Mouse (Mus musculus): ENCODE data around the gene Adcy2. TPM values are rescaled to one million over a fixed set of nuclear protein-coding genes. Genes with fewer than 3 reads are reported as not detected.

Adcy2 gene
- polyA plus RNA-seq, 1 experiment: 2.2 TPM

DNA sequence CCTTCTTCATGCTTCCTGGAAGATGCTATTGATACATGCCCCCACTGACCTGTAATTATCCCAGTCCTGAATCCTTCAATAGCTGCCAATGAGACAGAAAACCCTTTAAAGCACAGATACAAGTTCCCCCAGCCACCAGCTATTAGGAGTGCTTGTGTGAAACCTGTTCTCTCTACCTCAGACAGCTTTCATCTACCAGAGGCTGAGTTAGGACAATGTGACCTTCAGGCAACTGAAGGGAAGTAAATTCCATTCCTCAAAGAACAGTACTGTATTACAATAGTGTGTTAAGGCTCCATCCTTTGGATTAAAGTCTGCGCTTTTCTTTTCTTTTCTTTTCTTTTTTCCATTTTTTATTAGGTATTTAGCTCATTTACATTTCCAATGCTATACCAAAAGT lies 356.6 kb downstream of the Adcy2 start:
- Histone ChIP-seq H3K9ac (ENCODE audit: low read depth, poor library complexity, severe bottlenecking) (no peak overlapping the region), H3K9me3 (replicated peaks; ENCODE audit: control insufficient read depth, insufficient read depth, low read length, poor library complexity, severe bottlenecking) (no peaks in the 10 kb centered on the region; the same call in 1 of the 2 replicates), H3K4me1 (ENCODE audit: control insufficient read depth, insufficient read depth, low read length) (peaks cover 3% of the 10 kb centered on the region), H3K4me3 (ENCODE audit: low read depth, low read length) (no peak overlapping the region), H3K27me3 (ENCODE audit: control insufficient read depth, insufficient read depth, low read length, poor library complexity, severe bottlenecking) (no peaks in the 10 kb centered on the region), H3K27ac (ENCODE audit: insufficient read depth, low read length) (no peak overlapping the region), H3K36me3 (ENCODE audit: control insufficient read depth, insufficient read depth, low read length, poor library complexity, severe bottlenecking) (no peaks in the 10 kb centered on the region)
- TF ChIP-seq EP300 (IDR thresholded peaks at IDR 0.05; ENCODE audit: insufficient read depth, low read depth, low read length): no peak
- TF ChIP-seq CTCF (IDR thresholded peaks at IDR 0.05; ENCODE audit: low read depth, low read length): no peak
- TF ChIP-seq POLR2A (IDR thresholded peaks at IDR 0.05; ENCODE audit: insufficient read depth, low read length): no peak

DNA sequence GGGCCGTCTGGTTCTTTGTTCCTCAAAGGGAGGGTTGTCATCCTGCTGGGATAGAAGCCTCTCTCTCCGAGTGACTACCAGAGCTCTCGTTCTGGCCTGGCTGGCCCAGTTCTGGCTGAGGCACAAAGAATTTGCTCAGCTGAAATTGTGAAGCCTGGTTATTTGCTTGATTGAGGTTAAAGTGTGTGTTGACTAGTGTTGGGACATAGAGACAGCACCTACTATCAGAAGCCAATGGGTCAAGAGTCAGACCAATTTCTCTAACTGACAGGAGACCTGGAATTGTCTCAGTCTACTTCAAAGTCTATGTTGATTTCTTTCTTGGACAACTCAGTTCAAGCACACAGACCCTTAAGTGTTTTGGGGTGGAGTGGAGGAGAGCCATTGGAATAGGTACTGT lies 372.3 kb downstream of the Adcy2 start:
- Histone ChIP-seq H3K27me3 (ENCODE audit: control insufficient read depth, insufficient read depth, low read length, poor library complexity, severe bottlenecking) (no peaks in the 10 kb centered on the region), H3K9ac (ENCODE audit: low read depth, poor library complexity, severe bottlenecking) (no peak overlapping the region), H3K27ac (ENCODE audit: insufficient read depth, low read length) (no peak overlapping the region), H3K4me1 (ENCODE audit: control insufficient read depth, insufficient read depth, low read length) (no peaks in the 10 kb centered on the region), H3K4me3 (ENCODE audit: low read depth, low read length) (no peak overlapping the region), H3K9me3 (replicated peaks; ENCODE audit: control insufficient read depth, insufficient read depth, low read length, poor library complexity, severe bottlenecking) (no peaks in the 10 kb centered on the region), H3K36me3 (ENCODE audit: control insufficient read depth, insufficient read depth, low read length, poor library complexity, severe bottlenecking) (no peaks in the 10 kb centered on the region)
- TF ChIP-seq POLR2A (IDR thresholded peaks at IDR 0.05; ENCODE audit: insufficient read depth, low read length): no peak
- no peak for TF ChIP-seq EP300 (IDR thresholded peaks at IDR 0.05; ENCODE audit: insufficient read depth, low read depth, low read length)
- TF ChIP-seq CTCF (IDR thresholded peaks at IDR 0.05; ENCODE audit: low read depth, low read length): no peak

DNA sequence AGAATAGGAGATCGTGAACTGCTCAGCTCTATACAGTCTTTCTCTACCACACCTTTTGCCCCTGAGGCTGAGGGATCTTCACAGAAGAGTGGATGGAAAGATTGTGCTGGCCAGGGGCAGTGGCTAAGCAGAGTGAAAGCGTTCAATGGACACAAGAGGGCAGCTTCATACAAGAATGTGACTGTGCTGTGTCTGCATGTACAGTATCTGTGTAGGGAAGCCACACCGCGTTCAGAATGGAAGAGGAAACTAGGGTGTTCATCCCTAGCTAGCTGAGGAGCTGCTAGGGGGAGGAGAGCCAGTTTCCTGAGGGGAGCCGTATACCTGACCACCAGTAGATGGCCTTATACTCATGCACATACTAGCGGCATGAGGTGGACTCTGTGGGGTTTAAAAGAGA lies 376.5 kb downstream of the Adcy2 start:
- no peak overlapping the region for H3K4me3 ChIP-seq (ENCODE audit: low read depth, low read length)
- no peak for TF ChIP-seq CTCF (IDR thresholded peaks at IDR 0.05; ENCODE audit: low read depth, low read length)
- TF ChIP-seq POLR2A (IDR thresholded peaks at IDR 0.05; ENCODE audit: insufficient read depth, low read length): no peak
- TF ChIP-seq EP300 (IDR thresholded peaks at IDR 0.05; ENCODE audit: insufficient read depth, low read depth, low read length): no peak
- H3K36me3 ChIP-seq (ENCODE audit: control insufficient read depth, insufficient read depth, low read length, poor library complexity, severe bottlenecking): no peaks in the 10 kb centered on the region
- no peaks in the 10 kb centered on the region for H3K4me1 ChIP-seq (ENCODE audit: control insufficient read depth, insufficient read depth, low read length)
- H3K9ac ChIP-seq (ENCODE audit: low read depth, poor library complexity, severe bottlenecking): no peak overlapping the region
- no peak overlapping the region for H3K27ac ChIP-seq (ENCODE audit: insufficient read depth, low read length)
- H3K9me3 ChIP-seq (replicated peaks; ENCODE audit: control insufficient read depth, insufficient read depth, low read length, poor library complexity, severe bottlenecking): no peaks in the 10 kb centered on the region
- H3K27me3 ChIP-seq (ENCODE audit: control insufficient read depth, insufficient read depth, low read length, poor library complexity, severe bottlenecking): no peaks in the 10 kb centered on the region

DNA sequence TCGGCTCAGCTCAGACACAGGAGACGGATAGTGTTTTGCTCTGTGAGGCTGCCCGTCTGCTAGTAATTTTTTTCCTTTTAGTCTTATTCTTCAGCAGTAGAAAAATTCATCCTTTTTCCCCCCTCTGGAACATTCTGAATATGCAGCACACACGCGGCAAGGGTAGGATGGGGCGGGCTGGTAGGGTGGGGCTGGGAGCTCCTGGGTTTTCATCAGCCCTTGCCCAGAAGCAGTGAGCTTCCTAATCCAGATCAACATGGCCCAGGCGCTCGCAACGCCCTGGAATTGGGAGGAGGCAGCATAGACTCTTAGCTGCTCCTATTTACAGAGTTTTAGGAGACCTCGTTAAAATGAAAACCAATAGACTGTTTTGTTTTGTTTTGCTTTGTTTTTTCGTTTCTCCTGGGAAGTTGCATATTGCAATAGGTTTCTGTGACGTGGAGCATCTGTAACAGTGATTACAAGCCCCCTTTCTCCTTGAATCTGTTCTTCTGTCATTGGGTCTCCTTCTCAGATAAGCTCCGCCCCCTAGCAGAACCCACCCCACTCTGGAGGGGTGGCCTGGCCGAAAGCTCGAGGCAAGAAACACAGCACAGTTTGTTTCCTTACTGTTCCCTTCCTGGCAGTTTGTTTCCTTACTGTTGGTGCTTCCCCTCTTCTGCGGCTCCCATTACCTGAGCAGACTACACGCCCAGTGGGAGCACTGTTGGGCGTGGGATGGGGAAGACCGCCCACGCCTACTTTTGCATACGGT lies 391.5 kb downstream of the Adcy2 start:
- no peak overlapping the region for H3K9ac ChIP-seq (ENCODE audit: low read depth, poor library complexity, severe bottlenecking)
- no peaks in the 10 kb centered on the region for H3K4me1 ChIP-seq (ENCODE audit: control insufficient read depth, insufficient read depth, low read length)
- H3K27me3 ChIP-seq (ENCODE audit: control insufficient read depth, insufficient read depth, low read length, poor library complexity, severe bottlenecking): no peaks in the 10 kb centered on the region
- H3K4me3 ChIP-seq (ENCODE audit: low read depth, low read length): no peak overlapping the region
- H3K27ac ChIP-seq (ENCODE audit: insufficient read depth, low read length): no peak overlapping the region
- TF ChIP-seq POLR2A (IDR thresholded peaks at IDR 0.05; ENCODE audit: insufficient read depth, low read length) (no peak), EP300 (IDR thresholded peaks at IDR 0.05; ENCODE audit: insufficient read depth, low read depth, low read length) (no peak), CTCF (IDR thresholded peaks at IDR 0.05; ENCODE audit: low read depth, low read length) (no peak)
- H3K36me3 ChIP-seq (ENCODE audit: control insufficient read depth, insufficient read depth, low read length, poor library complexity, severe bottlenecking): no peaks in the 10 kb centered on the region
- no peaks in the 10 kb centered on the region for H3K9me3 ChIP-seq (replicated peaks; ENCODE audit: control insufficient read depth, insufficient read depth, low read length, poor library complexity, severe bottlenecking)

DNA sequence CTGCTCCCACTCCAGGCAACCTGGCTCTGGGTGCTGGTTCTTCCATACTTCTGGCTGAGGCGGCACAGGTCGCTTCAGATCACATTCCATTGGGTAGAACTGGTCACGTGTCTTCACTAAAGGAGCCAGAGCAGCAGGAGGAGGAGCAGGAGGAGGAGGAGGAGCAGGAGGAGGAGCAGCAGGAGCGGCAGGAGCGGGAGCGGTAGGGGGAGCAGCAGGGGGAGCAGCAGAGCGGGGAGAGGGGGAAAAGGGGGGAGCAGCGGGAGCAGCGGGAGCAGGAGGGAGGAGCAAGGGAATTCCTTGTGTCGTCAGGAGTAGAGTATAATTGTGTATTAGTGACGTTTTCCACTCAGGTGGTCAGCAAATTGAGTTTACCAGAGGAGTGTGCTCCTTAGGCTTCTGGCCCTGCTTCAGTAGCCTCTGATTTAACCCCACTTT lies 393.6 kb downstream of the Adcy2 start:
- TF ChIP-seq EP300 (IDR thresholded peaks at IDR 0.05; ENCODE audit: insufficient read depth, low read depth, low read length): no peak
- TF ChIP-seq POLR2A (IDR thresholded peaks at IDR 0.05; ENCODE audit: insufficient read depth, low read length): no peak
- no peak for TF ChIP-seq CTCF (IDR thresholded peaks at IDR 0.05; ENCODE audit: low read depth, low read length)
- Histone ChIP-seq H3K9ac (ENCODE audit: low read depth, poor library complexity, severe bottlenecking) (no peak overlapping the region), H3K27ac (ENCODE audit: insufficient read depth, low read length) (no peak overlapping the region), H3K27me3 (ENCODE audit: control insufficient read depth, insufficient read depth, low read length, poor library complexity, severe bottlenecking) (no peaks in the 10 kb centered on the region), H3K36me3 (ENCODE audit: control insufficient read depth, insufficient read depth, low read length, poor library complexity, severe bottlenecking) (no peaks in the 10 kb centered on the region), H3K4me1 (ENCODE audit: control insufficient read depth, insufficient read depth, low read length) (no peaks in the 10 kb centered on the region), H3K4me3 (ENCODE audit: low read depth, low read length) (0 out of 2 replicates have a peak overlapping the region, but pooled peaks have one; percentile 26), H3K9me3 (replicated peaks; ENCODE audit: control insufficient read depth, insufficient read depth, low read length, poor library complexity, severe bottlenecking) (no peaks in the 10 kb centered on the region)

DNA sequence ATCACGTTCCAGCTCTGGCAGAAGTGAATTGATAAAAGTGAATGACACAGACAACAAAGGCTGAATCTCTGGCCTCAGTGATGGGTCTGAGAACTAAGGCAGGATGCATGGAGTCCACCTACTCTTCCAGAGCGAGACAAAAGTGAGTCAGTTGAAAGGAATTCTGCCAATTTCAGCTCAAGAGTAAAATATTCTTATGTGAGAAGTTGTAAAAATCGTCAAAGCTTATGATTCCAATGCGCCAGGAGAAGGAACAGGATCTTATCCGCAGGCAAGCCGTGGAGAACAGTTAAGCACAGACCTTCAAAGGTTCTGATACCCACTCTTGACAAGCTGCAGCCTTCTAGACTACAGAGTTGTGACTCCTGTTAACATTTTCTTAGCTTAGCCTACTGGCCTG lies 396.3 kb downstream of the Adcy2 start:
- H3K9ac ChIP-seq (ENCODE audit: low read depth, poor library complexity, severe bottlenecking): no peak overlapping the region
- TF ChIP-seq EP300 (IDR thresholded peaks at IDR 0.05; ENCODE audit: insufficient read depth, low read depth, low read length) (no peak), CTCF (IDR thresholded peaks at IDR 0.05; ENCODE audit: low read depth, low read length) (no peak), POLR2A (IDR thresholded peaks at IDR 0.05; ENCODE audit: insufficient read depth, low read length) (no peak)
- H3K9me3 ChIP-seq (replicated peaks; ENCODE audit: control insufficient read depth, insufficient read depth, low read length, poor library complexity, severe bottlenecking): no peaks in the 10 kb centered on the region
- no peaks in the 10 kb centered on the region for H3K27me3 ChIP-seq (ENCODE audit: control insufficient read depth, insufficient read depth, low read length, poor library complexity, severe bottlenecking)
- no peak overlapping the region for H3K4me3 ChIP-seq (ENCODE audit: low read depth, low read length)
- no peaks in the 10 kb centered on the region for H3K36me3 ChIP-seq (ENCODE audit: control insufficient read depth, insufficient read depth, low read length, poor library complexity, severe bottlenecking)
- no peaks in the 10 kb centered on the region for H3K4me1 ChIP-seq (ENCODE audit: control insufficient read depth, insufficient read depth, low read length)
- no peak overlapping the region for H3K27ac ChIP-seq (ENCODE audit: insufficient read depth, low read length)

Measured in ES-Bruce4 (cell line).